Mouse (Mus musculus) cerebellum, adult 2 months (tissue): ENCODE measurements at regions not wholly inside any gene's neighbourhood (a gene's known extent, or its start where the extent isn't known, plus 50 kb on each side); places are given as distances from the start of the nearest gene placed in this dataset.

ENCODE experiments used
- CTCF ChIP-seq: fragments of 200-500 bp; IDR thresholded peaks from 2 replicates; pipeline ENCODE4 v1.5.1; 2011; ENCODE audit warnings: low read depth, mild to moderate bottlenecking, control low read depth, low read length, moderate library complexity, borderline replicate concordance; ENCODE audit not compliant: insufficient read depth
- POLR2A ChIP-seq: fragments of 200-500 bp; IDR thresholded peaks from 2 replicates; pipeline ENCODE4 v1.6.1; 2011; ENCODE audit warnings: low read length, control low read depth, borderline replicate concordance; ENCODE audit not compliant: insufficient read depth

- TF ChIP-seq POLR2A, result no peak
- TF ChIP-seq CTCF, result no peak
Measured at GRCm38 (mm10) chr5:7866041-7866641, 94.1 kb upstream of the Steap4 start.
